Comparison of ENCODE assay signal across 8 mouse cellular contexts in genomic region chr9:59577401-59577800, GRCm38 (mm10). TPM values are rescaled to one million over a fixed set of nuclear protein-coding genes. Genes with fewer than 3 reads are reported as not detected.
DNase-seq lines count a peak whose midpoint lies in the region; ATAC-seq and TF ChIP-seq lines count a peak whose summit lies in the region.

No protein-coding gene starts in this region.

- no peaks in the 10 kb centered on the region for H3K9me3 ChIP-seq in heart, embryonic 16.5 days (replicated peaks; ENCODE audit: control insufficient read depth, low read length)
- H3K9me3 ChIP-seq in MEL (replicated peaks; ENCODE audit: insufficient read depth, low read length), result no peaks in the 10 kb centered on the region
- no peaks in the 10 kb centered on the region for H3K9me3 ChIP-seq in hindbrain, embryonic 10.5 days
- H3K9me3 ChIP-seq in midbrain, embryonic 10.5 days (replicated peaks), result no peaks in the 10 kb centered on the region

- no peak for TF ChIP-seq CTCF in MEL (IDR thresholded peaks at IDR 0.05 in 2 of 3, conservative IDR thresholded peaks at IDR 0.05 in 1 of 3; ENCODE audit: control insufficient read depth in 1 of 3, insufficient read depth in 1 of 3, low read depth in 2 of 3, low read length in 3 of 3, poor library complexity in 1 of 3, severe bottlenecking in 1 of 3)

- H3K27ac ChIP-seq in heart, embryonic 16.5 days (ENCODE audit: low read length), result no peak overlapping the region
- no peak overlapping the region for H3K27ac ChIP-seq in MEL (ENCODE audit: control insufficient read depth, low read depth, low read length)
- peak overlapping the region; percentile 77; the same call in 1 of the 2 replicates for H3K27ac ChIP-seq in hindbrain, embryonic 10.5 days
- H3K27ac ChIP-seq in midbrain, embryonic 10.5 days (replicated peaks), result 0 out of 2 replicates have a peak overlapping the region, but pooled peaks have one; percentile 7

- H3K27me3 ChIP-seq in heart, embryonic 16.5 days (ENCODE audit: control insufficient read depth, insufficient read depth, low read length), result peaks cover 25% of the 10 kb centered on the region
- no peaks in the 10 kb centered on the region; a peak in 1 of 4 replicates for H3K27me3 ChIP-seq in MEL (ENCODE audit: control insufficient read depth in 1 of 2, insufficient read depth in 2 of 2, low read length in 2 of 2)
- peaks cover 52% of the 10 kb centered on the region for H3K27me3 ChIP-seq in hindbrain, embryonic 10.5 days (ENCODE audit: insufficient read depth, poor library complexity, severe bottlenecking)
- peaks cover 54% of the 10 kb centered on the region for H3K27me3 ChIP-seq in midbrain, embryonic 10.5 days (ENCODE audit: low read depth, poor library complexity, severe bottlenecking)

- H3K4me1 ChIP-seq in heart, embryonic 16.5 days (ENCODE audit: control insufficient read depth, insufficient read depth, low read length), result 0 out of 2 replicates have a peak, but pooled peaks cover 2% of the 10 kb centered on the region
- H3K4me1 ChIP-seq in MEL (ENCODE audit: control insufficient read depth in 1 of 2, insufficient read depth in 2 of 2, low read length in 2 of 2), result peaks cover 0 to 19% of the 10 kb centered on the region in 2 experiments; a peak in 2 of 4 replicates
- H3K4me1 ChIP-seq in hindbrain, embryonic 10.5 days (replicated peaks), result peaks cover 18% of the 10 kb centered on the region
- H3K4me1 ChIP-seq in midbrain, embryonic 10.5 days, result peaks cover 26% of the 10 kb centered on the region

- peak overlapping the region; percentile 51 for H3K4me3 ChIP-seq in heart, embryonic 16.5 days (ENCODE audit: low read length)
- H3K4me3 ChIP-seq in MEL (ENCODE audit: control insufficient read depth in 1 of 2, insufficient read depth in 1 of 2, low read depth in 2 of 2, low read length in 2 of 2), result peak overlapping the region in 1 of 2 experiments; percentile 5; a peak in 2 of 4 replicates
- peak overlapping the region; percentile 52 for H3K4me3 ChIP-seq in hindbrain, embryonic 10.5 days
- peak overlapping the region; percentile 54 for H3K4me3 ChIP-seq in midbrain, embryonic 10.5 days

- no peaks in the 10 kb centered on the region for H3K79me2 ChIP-seq in MEL (ENCODE audit: control insufficient read depth, insufficient read depth, low read length, poor library complexity)

- intact Hi-C loops in heart, postnatal 14 days (cut with DNase I), result no loop called here

- TF ChIP-seq POLR2A in MEL (IDR thresholded peaks at IDR 0.05; ENCODE audit: control insufficient read depth in 1 of 2, insufficient read depth in 1 of 2, low read depth in 1 of 2, low read length in 2 of 2, poor library complexity in 1 of 2), result no peak

- no peak for DNase-seq in heart, postnatal 14 days
- DNase-seq in MEL (ENCODE audit: low read depth, low spot score), result no peak
- no peak for DNase-seq in hindbrain, embryonic 10.5 days (ENCODE audit: low spot score)
- no peak for DNase-seq in midbrain, embryonic 10.5 days (ENCODE audit: low spot score)
- DNase-seq in layer of hippocampus, adult 8-10 months (ENCODE audit: low spot score in 2 of 2), result no peak
- DNase-seq in frontal cortex, postnatal 10 days (ENCODE audit: low spot score in 2 of 2), result no peak
- no peak for DNase-seq in yolk sac, embryonic 10.5 days (ENCODE audit: low spot score)

- H3K9ac ChIP-seq in heart, embryonic 16.5 days (ENCODE audit: low read length), result no peak overlapping the region
- H3K9ac ChIP-seq in MEL (ENCODE audit: control insufficient read depth, low read depth, low read length, poor library complexity, severe bottlenecking), result no peak overlapping the region

- no peaks in the 10 kb centered on the region for H3K36me3 ChIP-seq in heart, embryonic 16.5 days (ENCODE audit: control insufficient read depth, insufficient read depth)
- H3K36me3 ChIP-seq in MEL (ENCODE audit: control insufficient read depth in 1 of 2, insufficient read depth in 2 of 2, low read length in 2 of 2), result peaks cover 0 to 5% of the 10 kb centered on the region in 2 experiments; a peak in 2 of 4 replicates
- H3K36me3 ChIP-seq in hindbrain, embryonic 10.5 days, result no peaks in the 10 kb centered on the region
- H3K36me3 ChIP-seq in midbrain, embryonic 10.5 days, result no peaks in the 10 kb centered on the region

- H3K4me2 ChIP-seq in heart, embryonic 16.5 days (ENCODE audit: low read depth, low read length), result peak overlapping the region; percentile 70

- ATAC-seq in heart, embryonic 16.5 days (replicated peaks; ENCODE audit: extremely low read depth, insufficient read depth, low FRiP score), result no peak

- peak in 1 of 2 experiments; percentile 29; a peak in 2 of 4 replicates for TF ChIP-seq EP300 in MEL (IDR thresholded peaks at IDR 0.05; ENCODE audit: low read depth in 1 of 2, low read length in 2 of 2)

- 11% methylated on average over 13 of the region's 13 CpGs for WGBS in heart, embryonic 16.5 days
- WGBS in hindbrain, embryonic 10.5 days, result 16% methylated on average over 13 of the region's 13 CpGs
- 16% methylated on average over 13 of the region's 13 CpGs for WGBS in midbrain, embryonic 10.5 days

- TF ChIP-seq RAD21 in MEL (IDR thresholded peaks at IDR 0.05; ENCODE audit: low read depth, low read length), result no peak

TF ChIP-seq in MEL, 35 proteins besides CTCF, POLR2A, EP300 and RAD21:
- TF ChIP-seq POLR2AphosphoS5 (IDR thresholded peaks at IDR 0.05; ENCODE audit: borderline replicate concordance, low read depth, low read length) (no peak), GATA1 (IDR thresholded peaks at IDR 0.05; ENCODE audit: low read depth, low read length) (0 out of 2 replicates have a peak, but pooled peaks have one; percentile 53), RCOR1 (IDR thresholded peaks at IDR 0.05; ENCODE audit: low read depth, low read length) (peak; percentile 89), TAL1 (IDR thresholded peaks at IDR 0.05; ENCODE audit: low read length) (peak; percentile 32; the same call in 1 of the 2 replicates)

RNA-seq across cellular contexts. Expression of gene Celf6, which starts 0.3 kb away (rescaled TPM):
- polyA plus RNA-seq in heart, embryonic 16.5 days (2015; fragmentation: Nextera tagmentation; extraction: Ambion mirVana), result 0.17 and 0.35 TPM in 2 replicates
- under 1 TPM in 1 of 2 experiments, not detected in 1; 0.10 TPM for total RNA-seq in heart, postnatal 14 days (2021)
- total RNA-seq in MEL (2012; rRNA removed), result not detected in 2 replicates
- under 1 TPM in 1 of 2 experiments, not detected in 1; 0.13 TPM for polyA plus RNA-seq in MEL (2012; ENCODE audit: insufficient read depth in 1 of 2, insufficient read length in 2 of 2, low read depth in 1 of 2, low replicate concordance in 2 of 2, missing spikeins in 1 of 2)
- 3.6 and 9.4 TPM in 2 replicates for polyA plus RNA-seq in hindbrain, embryonic 10.5 days (2016; fragmentation: Nextera tagmentation; extraction: Ambion mirVana)
- polyA plus RNA-seq in midbrain, embryonic 10.5 days (2016; fragmentation: Nextera tagmentation; extraction: Ambion mirVana), result 4.4 and 8.2 TPM in 2 replicates
- 10 to 100 TPM; 27.3 to 34.8 (median 31.1) TPM for total RNA-seq in layer of hippocampus, adult 8-10 months (2022)

RNA-seq across cellular contexts. Expression of gene Tmem202, which starts 37.8 kb away (rescaled TPM):
- 0.27 and 0.34 TPM in 2 replicates for polyA plus RNA-seq in heart, embryonic 16.5 days (2015; fragmentation: Nextera tagmentation; extraction: Ambion mirVana)
- total RNA-seq in heart, postnatal 14 days (2021), result under 1 TPM; 0.56 to 0.67 TPM
- total RNA-seq in MEL (2012; rRNA removed), result 0.23 and 0.50 TPM in 2 replicates
- not detected for polyA plus RNA-seq in MEL (2012; ENCODE audit: insufficient read depth in 1 of 2, insufficient read length in 2 of 2, low read depth in 1 of 2, low replicate concordance in 2 of 2, missing spikeins in 1 of 2)
- polyA plus RNA-seq in hindbrain, embryonic 10.5 days (2016; fragmentation: Nextera tagmentation; extraction: Ambion mirVana), result not detected in 2 replicates
- 0.09 and 0.12 TPM in 2 replicates for polyA plus RNA-seq in midbrain, embryonic 10.5 days (2016; fragmentation: Nextera tagmentation; extraction: Ambion mirVana)
- 1 to 10 TPM; 1.8 to 3.3 (median 2.9) TPM for total RNA-seq in layer of hippocampus, adult 8-10 months (2022)

RNA-seq across cellular contexts. Expression of gene Hexa, which starts 38.1 kb away (rescaled TPM):
- 66.2 and 76.3 TPM in 2 replicates for polyA plus RNA-seq in heart, embryonic 16.5 days (2015; fragmentation: Nextera tagmentation; extraction: Ambion mirVana)
- total RNA-seq in heart, postnatal 14 days (2021), result 10 to 100 TPM; 33.2 to 33.9 TPM
- total RNA-seq in MEL (2012; rRNA removed), result 38.0 and 44.3 TPM in 2 replicates
- 10 to 100 TPM in 1 of 2 experiments, not detected in 1; 54.0 TPM for polyA plus RNA-seq in MEL (2012; ENCODE audit: insufficient read depth in 1 of 2, insufficient read length in 2 of 2, low read depth in 1 of 2, low replicate concordance in 2 of 2, missing spikeins in 1 of 2)
- polyA plus RNA-seq in hindbrain, embryonic 10.5 days (2016; fragmentation: Nextera tagmentation; extraction: Ambion mirVana), result 46.1 and 49.4 TPM in 2 replicates
- 50.4 and 51.2 TPM in 2 replicates for polyA plus RNA-seq in midbrain, embryonic 10.5 days (2016; fragmentation: Nextera tagmentation; extraction: Ambion mirVana)
- 100 to 1,000 TPM in 2 of 4 experiments, 10 to 100 TPM in 2; 49.0 to 144 (median 85.2) TPM for total RNA-seq in layer of hippocampus, adult 8-10 months (2022)

RNA-seq across cellular contexts. Expression of gene Parp6, which starts 39.7 kb away (rescaled TPM):
- 21.1 and 24.1 TPM in 2 replicates for polyA plus RNA-seq in heart, embryonic 16.5 days (2015; fragmentation: Nextera tagmentation; extraction: Ambion mirVana)
- total RNA-seq in heart, postnatal 14 days (2021), result 10 to 100 TPM; 18.5 to 22.2 TPM
- 5.9 and 6.4 TPM in 2 replicates for total RNA-seq in MEL (2012; rRNA removed)
- polyA plus RNA-seq in MEL (2012; ENCODE audit: insufficient read depth in 1 of 2, insufficient read length in 2 of 2, low read depth in 1 of 2, low replicate concordance in 2 of 2, missing spikeins in 1 of 2), result 10 to 100 TPM in 1 of 2 experiments, not detected in 1; 13.8 TPM
- 59.1 and 101 TPM in 2 replicates for polyA plus RNA-seq in hindbrain, embryonic 10.5 days (2016; fragmentation: Nextera tagmentation; extraction: Ambion mirVana)
- 46.5 and 70.8 TPM in 2 replicates for polyA plus RNA-seq in midbrain, embryonic 10.5 days (2016; fragmentation: Nextera tagmentation; extraction: Ambion mirVana)
- total RNA-seq in layer of hippocampus, adult 8-10 months (2022), result 100 to 1,000 TPM; 118 to 145 (median 127) TPM

Comparison
In these comparisons a context has a peak if more than half of its experiments do, and no peak if none do; other contexts are left out.
1. H3K27ac ChIP-seq: peak in hindbrain, embryonic 10.5 days (single experiment) and midbrain, embryonic 10.5 days (single experiment); none in heart, embryonic 16.5 days (single experiment) and MEL (single experiment).